Mouse (Mus musculus) thymus, postnatal 14 days (tissue): ENCODE data around the gene C87499.
A peak's percentile ranks its signal among the peaks of the same experiment; 100 is the strongest.

Source experiments
- DNase-seq: peaks from one replicate; pipeline ENCODE4 v3.0.0; 2021

Gene C87499

GRCm38 (mm10) chr4:88634311-88634710 is at the start of gene C87499:
Gene C87499, minus strand, starts transcription at chr4:88634411.
- no peak for DNase-seq

- DNase-seq: no peak
Measured at GRCm38 (mm10) chr4:88683812-88684211, 49.6 kb upstream of the C87499 start, which contains the start of gene Ifna2. Gene Ifna2, minus strand, starts transcription at chr4:88683912.

GRCm38 (mm10) chr4:88681353-88681752 is 47.1 kb upstream of the C87499 start:
- DNase-seq: no peak

GRCm38 (mm10) chr4:88680362-88680761 is 46.2 kb upstream of the C87499 start:
- peak; percentile 38 for DNase-seq

GRCm38 (mm10) chr4:88676824-88677223 is 42.6 kb upstream of the C87499 start, which contains the start of gene Ifna16:
Gene Ifna16, minus strand, starts transcription at chr4:88676924.
- no peak for DNase-seq

GRCm38 (mm10) chr4:88655461-88655860 is 21.2 kb upstream of the C87499 start:
- DNase-seq: no peak

- DNase-seq: no peak
Measured at GRCm38 (mm10) chr4:88653644-88654043, 19.4 kb upstream of the C87499 start.

GRCm38 (mm10) chr4:88644359-88644758 is 10.1 kb upstream of the C87499 start, which contains the start of gene Ifna13:
Gene Ifna13, minus strand, starts transcription at chr4:88644459.
- DNase-seq: no peak

GRCm38 (mm10) chr4:88642526-88642925 is 8.3 kb upstream of the C87499 start:
- DNase-seq: no peak

GRCm38 (mm10) chr4:88641077-88641831 is 7.0 kb upstream of the C87499 start:
- peak; percentile 91 for DNase-seq

- no peak for DNase-seq
Measured at GRCm38 (mm10) chr4:88640704-88641076, 6.5 kb upstream of the C87499 start.

GRCm38 (mm10) chr4:88603276-88603675 is 30.9 kb downstream of the C87499 start, which contains the start of gene Ifna12:
Gene Ifna12, minus strand, starts transcription at chr4:88603376.
- DNase-seq: no peak

GRCm38 (mm10) chr4:88592285-88592684 is 41.9 kb downstream of the C87499 start, which contains the start of gene Ifna9:
Gene Ifna9, minus strand, starts transcription at chr4:88592385.
- DNase-seq: no peak
